Comparison of ENCODE assay signal across 12 mouse cellular contexts in the genomic region with DNA sequence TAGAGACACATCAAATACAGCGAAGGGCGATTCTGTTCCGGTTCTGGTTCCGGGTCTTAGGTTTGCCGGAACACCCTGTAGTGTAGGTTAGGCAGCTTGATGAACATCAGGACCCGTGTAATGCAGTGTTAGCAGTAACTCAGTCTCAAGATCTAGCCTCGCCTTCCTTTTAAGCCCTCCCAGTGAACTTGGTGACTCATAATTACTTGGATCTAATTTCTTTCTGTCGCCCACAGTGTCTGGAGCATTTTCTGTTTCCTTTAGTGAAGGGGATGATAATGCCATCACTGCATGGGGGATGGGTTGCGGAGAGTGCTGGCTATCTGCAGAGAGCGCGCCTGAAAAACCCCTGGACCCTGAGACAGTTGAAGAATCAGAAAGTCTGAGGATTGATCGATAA. TPM values are rescaled to one million over a fixed set of nuclear protein-coding genes. Genes with fewer than 3 reads are reported as not detected.
DNase-seq lines count a peak whose midpoint lies in the region; ATAC-seq and TF ChIP-seq lines count a peak whose summit lies in the region.
"Had no signal": no experiment of that assay in that cellular context is flagged by ENCODE, and none has a peak within 500 bp of the region (broad histone marks: within the 10 kb centered on the region; RNA-seq: fewer than 3 reads in every experiment).

No protein-coding gene starts in this region.

- no peaks in the 10 kb centered on the region for H3K9me3 ChIP-seq in heart, embryonic 13.5 days
- H3K9me3 ChIP-seq in E14TG2a.4 (ENCODE audit: low read length): no peaks in the 10 kb centered on the region
- H3K9me3 ChIP-seq in embryonic facial prominence, embryonic 14.5 days (ENCODE audit: control insufficient read depth, low read length): no peaks in the 10 kb centered on the region
- no peaks in the 10 kb centered on the region for H3K9me3 ChIP-seq in midbrain, embryonic 12.5 days
- H3K9me3 ChIP-seq: limb, embryonic 13.5 days had no signal

- H3K27ac ChIP-seq in heart, embryonic 13.5 days (replicated peaks): no peak overlapping the region
- H3K27ac ChIP-seq in embryonic facial prominence, embryonic 14.5 days (replicated peaks; ENCODE audit: low read depth, low read length): no peak overlapping the region
- no peak overlapping the region for H3K27ac ChIP-seq in midbrain, embryonic 12.5 days (replicated peaks)
- H3K27ac ChIP-seq: limb, embryonic 13.5 days had no signal

- H3K4me3 ChIP-seq in heart, embryonic 13.5 days: peak overlapping the region; percentile 7
- H3K4me3 ChIP-seq in E14TG2a.4 (replicated peaks; ENCODE audit: low read length): peak overlapping the region; percentile 58
- H3K4me3 ChIP-seq in embryonic facial prominence, embryonic 14.5 days (ENCODE audit: low read depth, low read length): no peak overlapping the region
- H3K4me3 ChIP-seq in midbrain, embryonic 12.5 days: no peak overlapping the region
- H3K4me3 ChIP-seq: limb, embryonic 13.5 days had no signal

- no peak overlapping the region for H3K9ac ChIP-seq in heart, embryonic 13.5 days
- no peak overlapping the region for H3K9ac ChIP-seq in embryonic facial prominence, embryonic 14.5 days (ENCODE audit: low read depth, low read length)
- H3K9ac ChIP-seq in midbrain, embryonic 12.5 days (replicated peaks): no peak overlapping the region
- H3K9ac ChIP-seq: limb, embryonic 13.5 days had no signal

- H3K36me3 ChIP-seq in heart, embryonic 13.5 days: no peaks in the 10 kb centered on the region
- no peaks in the 10 kb centered on the region for H3K36me3 ChIP-seq in E14TG2a.4 (ENCODE audit: insufficient read depth, low read length)
- H3K36me3 ChIP-seq in embryonic facial prominence, embryonic 14.5 days (ENCODE audit: control insufficient read depth, insufficient read depth, low read length): no peaks in the 10 kb centered on the region
- no peaks in the 10 kb centered on the region for H3K36me3 ChIP-seq in midbrain, embryonic 12.5 days
- H3K36me3 ChIP-seq: limb, embryonic 13.5 days had no signal

- peak overlapping the region; percentile 47 for H3K4me2 ChIP-seq in heart, embryonic 13.5 days
- peak overlapping the region; percentile 6; the same call in 1 of the 2 replicates for H3K4me2 ChIP-seq in embryonic facial prominence, embryonic 14.5 days (ENCODE audit: low read depth, low read length)
- peak overlapping the region; percentile 23; the same call in 1 of the 2 replicates for H3K4me2 ChIP-seq in midbrain, embryonic 12.5 days (replicated peaks)
- H3K4me2 ChIP-seq: limb, embryonic 13.5 days had no signal

- H3K4me1 ChIP-seq in heart, embryonic 13.5 days: peaks cover 23% of the 10 kb centered on the region
- H3K4me1 ChIP-seq in E14TG2a.4 (replicated peaks; ENCODE audit: low read depth, low read length): peaks cover 33% of the 10 kb centered on the region
- H3K4me1 ChIP-seq in embryonic facial prominence, embryonic 14.5 days (ENCODE audit: control insufficient read depth, insufficient read depth, low read length): peaks cover 3% of the 10 kb centered on the region; the same call in 1 of the 2 replicates
- H3K4me1 ChIP-seq in midbrain, embryonic 12.5 days: no peaks in the 10 kb centered on the region

- no peak for DNase-seq in heart, postnatal 4 days
- no peak for DNase-seq in embryonic facial prominence, embryonic 14.5 days (ENCODE audit: low spot score)
- DNase-seq in layer of hippocampus, adult 18-20 months (ENCODE audit: low spot score in 2 of 2): no peak
- DNase-seq in adrenal gland, postnatal 36 days: no peak
- no peak for DNase-seq in urinary bladder, adult 2 months (ENCODE audit: low spot score)
- DNase-seq: adrenal gland, adult 8-10 months; cerebellum, adult 8-10 months; kidney, postnatal 4 days had no signal

- no peak for TF ChIP-seq CTCF in E14TG2a.4 (conservative IDR thresholded peaks at IDR 0.05; ENCODE audit: low read length)

- no peak for ATAC-seq in heart, embryonic 13.5 days (ENCODE audit: extremely low read depth, insufficient number of reproducible peaks, low FRiP score, low TSS enrichment)
- peak; percentile 44; the same call in 1 of the 2 replicates for ATAC-seq in embryonic facial prominence, embryonic 14.5 days (ENCODE audit: low read depth)
- ATAC-seq in midbrain, embryonic 12.5 days (ENCODE audit: low FRiP score, low read depth): no peak

- 47% methylated on average over 12 of the region's 12 CpGs for WGBS in heart, embryonic 13.5 days
- 61% methylated on average over 12 of the region's 12 CpGs for WGBS in embryonic facial prominence, embryonic 14.5 days
- WGBS in midbrain, embryonic 12.5 days: 62% methylated on average over 12 of the region's 12 CpGs

- no peaks in the 10 kb centered on the region for H3K27me3 ChIP-seq in heart, embryonic 13.5 days (replicated peaks)
- H3K27me3 ChIP-seq in E14TG2a.4 (ENCODE audit: insufficient read depth, low read length): no peaks in the 10 kb centered on the region
- H3K27me3 ChIP-seq in embryonic facial prominence, embryonic 14.5 days (replicated peaks; ENCODE audit: control insufficient read depth, insufficient read depth, low read length): no peaks in the 10 kb centered on the region
- no peaks in the 10 kb centered on the region for H3K27me3 ChIP-seq in midbrain, embryonic 12.5 days
- H3K27me3 ChIP-seq: limb, embryonic 13.5 days had no signal

RNA-seq across cellular contexts. Expression of a gene that starts 26.3 kb away (rescaled TPM):
- polyA plus RNA-seq in heart, embryonic 13.5 days (2015; fragmentation: Nextera tagmentation; extraction: Ambion mirVana): 14.7 and 16.2 TPM in 2 replicates
- total RNA-seq in heart, postnatal 4 days (2021): 10 to 100 TPM; 23.5 to 25.6 TPM
- polyA plus RNA-seq in embryonic facial prominence, embryonic 14.5 days (2014; fragmentation: Nextera tagmentation; extraction: Ambion mirVana): 22.6 and 27.6 TPM in 2 replicates
- polyA plus RNA-seq in midbrain, embryonic 12.5 days (2016; fragmentation: Nextera tagmentation; extraction: Ambion mirVana): 23.2 and 25.7 TPM in 2 replicates
- 10 to 100 TPM; 38.3 to 43.6 TPM for total RNA-seq in layer of hippocampus, adult 18-20 months (2021)
- total RNA-seq in adrenal gland, postnatal 36 days (2021): 10 to 100 TPM; 26.5 to 28.4 TPM
- 21.5 and 23.9 TPM in 2 replicates for polyA plus RNA-seq in urinary bladder, adult 2 months (2012; rRNA removed)

RNA-seq across cellular contexts. Expression of a gene that starts 49.7 kb away (rescaled TPM):
- 46.6 and 54.1 TPM in 2 replicates for polyA plus RNA-seq in heart, embryonic 13.5 days (2015; fragmentation: Nextera tagmentation; extraction: Ambion mirVana)
- 10 to 100 TPM; 38.9 to 41.0 TPM for total RNA-seq in heart, postnatal 4 days (2021)
- 57.9 and 64.6 TPM in 2 replicates for polyA plus RNA-seq in embryonic facial prominence, embryonic 14.5 days (2014; fragmentation: Nextera tagmentation; extraction: Ambion mirVana)
- 147 and 162 TPM in 2 replicates for polyA plus RNA-seq in midbrain, embryonic 12.5 days (2016; fragmentation: Nextera tagmentation; extraction: Ambion mirVana)
- 10 to 100 TPM; 41.7 to 44.2 TPM for total RNA-seq in layer of hippocampus, adult 18-20 months (2021)
- 10 to 100 TPM; 38.9 to 42.3 TPM for total RNA-seq in adrenal gland, postnatal 36 days (2021)
- polyA plus RNA-seq in urinary bladder, adult 2 months (2012; rRNA removed): 33.5 and 37.8 TPM in 2 replicates

Comparison
In these comparisons a context has a peak if more than half of its experiments do, and no peak if none do; other contexts are left out.
1. H3K4me3 ChIP-seq: peak in heart, embryonic 13.5 days (single experiment) and E14TG2a.4 (single experiment); none in embryonic facial prominence, embryonic 14.5 days (single experiment) and midbrain, embryonic 12.5 days (single experiment).
2. Peak in every context shown above with its lines, with median percentiles within 50 percentile points of each other: H3K4me2 ChIP-seq.